Mouse (Mus musculus): ENCODE measurements around the gene Kctd19.

Kctd19 gene

DNA sequence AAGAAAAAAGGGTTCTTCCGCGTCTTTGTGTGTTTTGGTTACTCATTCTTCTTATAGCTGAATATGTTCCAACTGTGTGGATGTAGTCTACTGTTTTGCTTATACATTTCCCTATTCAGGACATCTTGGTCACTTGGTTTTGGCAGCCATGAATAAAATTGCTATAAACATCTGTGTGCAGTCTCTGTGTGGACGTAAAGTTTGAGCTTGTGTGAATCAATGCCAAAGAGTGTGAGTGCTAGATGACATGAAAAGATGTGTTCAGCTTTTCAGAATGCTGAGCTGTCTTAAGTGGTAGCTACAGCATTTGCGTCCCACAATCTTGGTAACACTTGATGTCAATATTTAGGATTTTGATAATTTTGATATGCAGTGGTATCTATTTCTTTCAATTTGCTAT lies 6.5 kb upstream of the Kctd19 start:
- DNase-seq, result no peak

DNA sequence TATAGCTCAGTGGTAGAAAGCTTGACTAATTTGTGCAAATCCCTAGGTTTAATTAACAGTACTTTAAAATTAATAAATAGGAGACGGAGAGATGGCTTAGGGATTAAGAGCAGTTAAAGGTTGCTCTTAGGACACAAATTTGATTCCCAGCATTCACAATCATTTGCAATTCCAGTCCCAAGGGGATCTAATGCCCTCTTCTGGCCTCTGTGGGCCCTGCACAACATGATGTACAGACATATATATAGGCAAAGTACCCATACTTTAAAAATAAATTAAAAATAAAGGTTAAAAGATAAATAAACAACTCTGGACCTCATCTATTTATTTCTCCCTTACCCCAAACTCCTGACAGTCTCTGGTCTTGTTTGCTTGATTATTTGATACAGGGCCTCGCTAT lies 5.7 kb upstream of the Kctd19 start:
- DNase-seq, result peak; percentile 32

DNA sequence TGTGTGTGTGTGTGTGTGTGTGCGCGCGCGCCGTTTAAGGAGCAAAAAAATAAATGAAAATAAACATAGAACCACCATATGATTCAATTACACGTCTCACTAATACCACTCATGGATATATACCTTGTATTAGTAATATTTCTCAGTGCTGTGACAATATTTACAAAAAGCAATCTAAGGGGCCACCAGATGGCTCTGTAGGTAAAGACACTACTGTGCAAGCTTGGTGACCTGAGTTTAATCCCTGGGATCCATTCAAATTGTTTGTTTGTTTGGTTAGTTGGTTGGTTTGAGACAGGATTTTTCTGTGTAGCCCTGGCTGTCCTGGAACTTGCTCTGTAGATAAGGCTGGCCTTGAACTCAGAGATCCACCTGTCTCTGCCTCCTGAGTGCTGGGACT lies 3.4 kb downstream of the Kctd19 start:
- no peak for DNase-seq

DNA sequence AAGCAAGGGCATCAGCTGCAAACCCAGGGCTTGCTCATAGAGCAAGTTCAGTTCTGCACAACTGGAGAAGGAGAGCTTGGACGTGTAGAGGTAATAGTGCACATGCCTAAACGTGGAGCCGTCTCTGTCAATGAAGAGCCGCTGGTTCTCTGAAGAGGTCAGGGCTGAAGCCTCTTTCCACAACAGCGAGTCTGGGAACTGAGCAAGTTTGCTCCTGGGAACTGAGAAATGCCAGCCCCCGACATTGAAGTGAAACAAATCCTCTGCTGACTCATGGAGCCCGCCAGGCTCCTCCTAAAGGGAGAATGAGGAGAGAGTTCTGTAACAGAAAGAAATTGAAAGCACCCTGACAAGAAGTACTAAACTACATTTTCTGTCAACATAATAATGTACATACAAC lies 5.0 kb downstream of the Kctd19 start:
- no peak for DNase-seq

DNA sequence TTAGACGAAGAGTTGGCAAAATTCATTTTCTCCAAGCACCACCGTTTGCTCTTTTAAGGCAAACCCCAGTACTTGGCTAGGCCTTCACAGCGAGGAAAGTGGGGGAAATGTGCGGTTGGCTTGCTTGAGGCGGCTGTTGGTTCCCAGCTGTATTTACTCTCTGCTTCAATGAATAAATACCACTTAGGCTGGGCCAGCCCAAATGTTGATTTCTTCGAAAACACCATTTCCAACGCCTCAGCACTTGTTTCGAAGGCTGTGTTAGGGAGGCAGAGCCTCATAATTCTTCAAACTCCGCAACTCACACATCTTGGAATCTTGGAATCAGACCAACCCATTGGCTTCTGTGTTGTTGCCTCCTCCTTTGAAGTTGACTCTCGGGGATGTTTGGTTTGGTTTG lies 6.9 kb downstream of the Kctd19 start:
- DNase-seq, result peak; percentile 51

DNA sequence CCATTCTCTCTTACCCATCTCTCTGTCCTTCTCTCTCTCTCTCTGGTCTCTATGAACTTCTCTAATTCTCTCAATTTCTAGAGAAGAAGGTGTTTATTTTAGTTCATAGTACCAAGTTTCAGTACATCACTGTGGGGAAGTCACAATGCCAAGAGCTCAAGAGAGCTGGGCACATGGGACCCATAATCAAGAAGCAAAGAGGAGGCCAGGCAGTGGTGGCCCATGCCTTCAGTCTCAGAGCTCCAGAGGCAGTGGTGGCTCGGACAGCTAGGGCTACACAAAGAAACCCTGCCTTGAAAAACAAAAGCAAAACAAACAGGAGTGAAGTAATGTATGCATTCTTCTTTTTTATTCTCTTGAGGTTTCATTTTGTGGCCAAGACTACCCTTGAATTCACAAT lies 8.8 kb downstream of the Kctd19 start:
- no peak for DNase-seq

DNA sequence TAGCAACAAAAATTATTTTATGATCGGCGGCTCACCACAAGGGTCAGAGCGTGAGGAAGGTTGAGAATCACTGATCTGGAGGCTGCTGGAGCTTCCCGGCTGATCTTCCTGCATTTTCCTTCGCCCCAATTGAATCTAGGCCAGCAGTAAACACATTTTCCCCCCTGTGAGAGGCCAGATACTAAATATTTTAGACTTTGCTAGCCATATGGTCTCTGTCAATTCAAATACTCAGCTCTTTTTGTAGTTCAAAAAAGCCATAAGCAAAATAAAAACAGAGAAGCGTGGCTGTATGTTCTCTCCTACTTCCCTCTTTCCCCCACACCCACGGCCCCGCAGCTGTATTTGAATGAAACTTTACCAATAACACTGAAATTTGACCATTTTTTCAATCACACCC lies 9.8 kb downstream of the Kctd19 start:
- DNase-seq, result no peak

DNA sequence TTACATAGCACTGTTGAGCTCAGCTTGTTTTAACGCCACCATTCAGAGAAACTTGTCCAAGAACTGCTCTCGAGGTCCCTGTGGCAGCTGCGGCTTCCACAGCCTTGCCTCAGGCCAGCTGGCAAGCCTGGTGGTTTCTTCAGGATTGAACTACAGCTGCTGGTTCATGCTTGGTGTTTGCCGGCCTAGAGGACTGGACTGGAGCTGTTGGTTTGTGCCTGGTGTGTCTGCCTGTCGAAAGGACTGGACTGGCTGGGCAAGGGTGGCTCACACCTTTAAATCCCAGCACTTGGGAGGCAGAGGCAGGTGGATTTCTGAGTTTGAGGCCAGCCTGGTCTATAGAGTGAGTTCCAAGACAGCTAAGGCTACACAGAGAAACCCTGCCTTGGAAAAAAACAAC lies 13.3 kb downstream of the Kctd19 start:
- no peak for DNase-seq

DNA sequence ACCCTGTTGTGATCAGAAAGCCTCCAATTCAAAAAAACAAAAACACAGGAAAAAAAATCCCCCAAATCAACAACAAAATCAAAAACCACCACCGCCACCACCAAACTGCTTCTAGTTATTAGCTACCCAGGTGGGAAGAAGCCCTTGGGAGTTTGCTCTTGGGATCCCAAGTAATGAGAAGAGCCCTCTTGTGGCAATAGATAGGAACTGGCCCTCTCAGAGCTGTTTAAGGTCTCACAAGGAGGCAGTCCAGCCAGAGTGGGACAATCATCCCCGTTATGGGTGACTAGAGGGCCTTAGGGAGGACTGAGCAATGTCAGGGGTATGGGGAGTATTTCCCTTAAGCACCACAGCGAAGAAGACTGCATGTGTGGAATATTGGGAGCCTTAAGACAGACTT lies 15.6 kb downstream of the Kctd19 start:
- peak; percentile 88 for DNase-seq

DNA sequence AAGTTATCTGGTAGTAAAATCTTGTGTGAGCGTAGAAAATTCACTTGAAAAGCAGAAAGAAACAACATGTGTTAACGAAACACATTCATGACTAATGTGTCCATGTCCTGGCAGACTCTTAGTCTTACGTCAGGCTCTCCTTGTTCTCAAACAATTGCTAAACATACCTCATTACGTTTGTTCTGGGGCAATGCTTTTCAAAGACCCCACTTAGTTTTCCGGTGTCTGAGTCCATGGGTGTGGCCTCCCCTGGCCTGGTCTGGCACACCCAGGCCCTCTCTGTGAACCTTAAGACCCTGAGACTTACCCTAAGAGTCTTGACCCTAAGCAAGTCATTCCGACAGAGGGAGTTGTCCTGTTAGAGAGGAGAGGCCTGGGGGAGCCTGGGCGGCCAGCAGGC lies 19.4 kb downstream of the Kctd19 start:
- peak; percentile 73 for DNase-seq

DNA sequence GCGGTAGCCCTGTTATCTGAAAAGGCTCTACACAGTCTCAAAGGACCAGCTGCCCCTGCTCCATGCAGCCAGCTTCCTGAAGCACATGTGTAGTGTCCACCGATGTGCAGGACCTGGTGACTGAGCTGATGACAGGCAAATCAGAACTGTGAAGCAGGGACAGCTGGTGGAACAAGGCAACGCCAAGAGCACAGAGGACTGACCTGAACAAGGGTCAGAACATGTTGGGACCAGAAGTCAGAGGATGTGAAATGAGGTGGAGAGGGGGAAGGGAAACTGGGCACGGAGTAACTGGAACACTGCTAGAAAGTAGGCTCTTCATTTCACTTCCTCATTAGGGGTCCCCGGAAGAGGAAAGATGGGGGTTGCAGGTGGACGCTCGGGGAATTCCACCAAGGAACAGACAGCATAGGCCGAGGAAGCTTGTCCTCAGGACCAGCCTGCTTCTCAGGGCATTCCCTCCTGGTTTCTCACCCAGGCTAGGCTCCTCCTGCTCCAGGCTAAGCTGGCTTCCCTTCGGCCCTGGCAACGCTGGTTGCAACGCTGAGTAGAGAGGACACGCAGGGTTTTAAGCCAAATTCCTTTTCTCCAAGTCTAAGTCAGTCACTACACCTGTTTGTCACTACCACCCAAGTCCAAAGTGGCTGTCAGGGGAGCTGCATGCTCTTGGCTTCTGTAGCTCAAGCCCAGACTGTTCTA lies 20.1 kb downstream of the Kctd19 start:
- peak; percentile 29 for DNase-seq

DNA sequence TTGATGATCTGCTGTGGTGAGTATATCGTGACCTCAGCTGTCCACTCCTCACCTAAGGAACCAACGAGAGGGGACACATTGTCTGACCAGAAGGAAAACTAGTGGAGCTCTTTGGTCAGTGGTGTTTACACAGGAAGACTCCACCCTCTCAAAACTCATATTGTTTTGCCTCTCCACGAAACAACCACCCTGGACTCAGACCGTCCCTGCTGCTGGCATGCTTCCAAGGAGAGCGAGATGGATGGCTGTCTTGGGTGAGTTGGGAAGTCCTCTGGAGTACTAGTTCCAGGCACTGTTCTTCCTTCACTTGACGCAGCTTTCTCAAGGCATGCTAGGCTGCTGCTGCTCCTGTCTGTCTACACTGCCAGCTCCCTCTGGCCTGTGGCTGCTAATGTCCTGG lies 24.2 kb downstream of the Kctd19 start:
- peak; percentile 65 for DNase-seq

DNA sequence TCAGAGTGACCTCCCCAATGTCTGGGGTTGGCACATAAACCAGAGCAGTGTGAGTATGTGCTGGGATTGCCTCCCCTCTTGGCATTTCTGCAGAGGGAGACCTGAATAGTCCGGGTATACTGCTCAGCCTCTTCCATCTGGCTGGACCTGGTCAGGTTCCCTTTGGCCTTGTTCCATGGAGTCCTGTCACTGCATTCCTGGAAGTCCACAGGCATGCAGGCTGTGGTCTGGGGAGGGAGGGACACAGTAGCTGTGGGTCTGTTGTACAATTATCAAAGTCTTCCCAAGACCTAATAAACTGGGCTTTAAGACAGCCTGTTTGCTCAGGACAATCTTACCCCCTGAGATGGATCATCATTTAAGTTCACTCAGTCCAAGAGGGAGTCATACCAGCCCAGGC lies 26.2 kb downstream of the Kctd19 start:
- peak; percentile 73 for DNase-seq

DNA sequence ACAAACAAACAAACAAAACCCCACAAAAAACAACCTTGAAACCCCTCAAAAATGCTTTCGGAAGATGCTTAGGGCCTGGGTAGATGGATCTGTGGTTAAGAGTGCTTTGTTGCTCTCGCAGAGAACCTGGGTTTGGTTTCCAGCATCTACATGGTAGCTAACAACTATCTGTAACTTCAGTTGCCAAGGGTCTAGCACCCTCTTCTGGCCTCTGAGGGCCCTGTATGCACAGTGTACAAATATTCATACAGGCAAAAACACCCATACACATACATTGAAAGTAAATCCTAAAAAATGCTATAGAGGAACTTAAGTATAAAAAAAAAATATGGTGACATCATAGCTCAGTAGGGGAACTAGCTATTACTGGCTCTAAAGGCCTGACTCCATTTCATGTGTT lies 29.2 kb downstream of the Kctd19 start:
- DNase-seq, result no peak

DNA sequence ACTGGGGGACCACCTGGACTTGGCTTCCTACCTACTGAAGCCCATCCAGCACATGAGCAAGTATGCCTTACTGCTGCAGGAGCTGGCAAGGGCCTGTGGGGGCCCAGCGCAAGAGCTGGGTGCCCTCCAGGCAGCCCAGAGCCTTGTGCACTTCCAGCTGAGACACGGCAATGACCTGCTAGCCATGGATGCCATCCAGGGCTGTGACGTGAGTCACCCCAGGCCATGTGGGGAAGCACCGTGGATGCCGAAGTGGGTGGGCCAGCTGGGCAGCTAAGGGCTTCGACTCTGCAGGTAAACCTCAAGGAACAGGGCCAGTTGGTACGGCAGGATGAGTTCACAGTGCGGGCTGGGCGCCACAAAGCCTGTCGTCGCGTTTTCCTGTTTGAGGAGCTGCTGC lies 33.0 kb downstream of the Kctd19 start:
- DNase-seq, result no peak

DNA sequence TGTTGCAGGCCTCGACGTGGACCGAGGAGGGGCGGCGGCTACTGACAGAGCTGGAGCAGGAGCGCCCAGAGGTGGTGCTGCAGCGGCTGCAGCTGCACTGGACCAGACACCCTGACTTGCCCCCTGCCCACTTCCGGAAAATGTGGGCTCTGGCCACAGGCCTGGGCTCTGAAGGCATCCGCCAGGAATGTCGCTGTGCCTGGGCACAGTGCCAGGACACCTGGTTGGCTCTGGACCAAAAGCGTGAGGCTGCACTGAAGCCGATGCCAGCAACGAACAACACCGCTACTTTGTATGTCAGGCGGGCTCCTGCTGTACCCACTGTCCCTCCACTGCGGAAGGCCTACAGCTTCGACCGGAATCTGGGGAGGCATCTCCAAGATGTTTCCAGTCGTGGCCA lies 34.6 kb downstream of the Kctd19 start:
- peak; percentile 76 for DNase-seq

DNA sequence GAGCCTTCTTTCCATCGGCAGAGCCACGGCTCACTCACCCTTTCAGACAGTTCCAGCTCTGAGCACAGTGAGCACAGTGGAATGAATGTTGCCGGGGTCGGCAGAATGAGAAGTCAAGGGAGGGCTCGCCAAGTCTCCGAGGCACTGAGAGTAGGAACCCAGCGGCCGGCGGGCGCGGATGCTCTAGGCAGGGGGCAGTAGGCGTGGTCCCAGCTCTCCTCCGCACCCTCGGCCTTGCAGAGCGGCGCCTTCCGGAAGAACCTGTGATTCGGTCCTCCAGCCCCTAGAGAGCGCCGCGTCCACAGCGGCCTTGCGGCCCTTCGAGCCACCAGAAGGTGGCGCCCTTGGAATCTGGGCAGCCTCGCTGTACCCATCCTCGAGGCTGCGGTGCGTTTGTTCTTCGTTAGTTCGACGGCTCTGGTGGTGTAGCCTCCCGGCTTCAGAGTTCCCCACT lies 38.8 kb downstream of the Kctd19 start:
- peak; percentile 31 for DNase-seq

DNA sequence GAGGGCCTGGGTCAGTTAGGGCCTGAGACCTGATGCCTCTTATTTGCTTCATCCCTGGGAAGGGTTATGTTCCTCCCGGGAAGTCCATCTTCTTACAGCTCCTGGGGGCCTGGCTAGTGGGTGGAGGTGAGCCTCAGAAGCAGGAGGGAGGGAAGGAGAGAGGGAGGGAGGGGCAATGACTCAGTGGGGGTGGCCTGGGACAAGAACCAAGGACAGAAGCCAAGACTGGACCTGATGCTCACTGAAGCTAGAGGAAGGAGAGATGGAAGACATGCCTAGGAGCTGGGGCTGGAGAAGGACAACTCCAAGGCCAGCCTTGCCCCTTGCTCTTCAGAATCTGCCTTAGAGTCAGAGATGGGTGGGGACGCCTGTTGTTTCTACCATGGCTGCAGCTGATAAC lies 40.3 kb downstream of the Kctd19 start, which contains the start of gene Plekhg4:
Gene Plekhg4 (plus strand): TSS at position 243 of the 400 bp plus-strand sequence.
- DNase-seq, result no peak

DNA sequence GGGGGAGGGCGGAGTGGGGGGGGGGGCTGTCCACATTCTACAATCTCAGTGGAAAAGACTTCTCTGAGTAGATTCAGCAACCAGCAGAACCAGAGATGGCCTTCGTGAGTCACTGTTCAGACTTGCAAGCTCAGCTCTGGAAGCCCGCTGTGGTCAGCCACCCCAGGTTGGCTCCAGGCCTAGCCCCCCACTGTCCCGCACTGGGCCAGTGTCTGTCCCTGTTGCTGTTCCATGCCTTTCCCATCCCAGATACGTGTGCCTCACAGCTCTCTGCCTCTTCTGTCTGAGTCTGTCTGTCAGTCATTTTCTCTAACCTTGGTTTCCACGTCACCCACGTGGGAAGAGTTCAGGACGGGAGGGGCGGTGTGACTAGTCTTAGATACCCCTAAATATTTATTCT lies 40.8 kb downstream of the Kctd19 start:
- no peak for DNase-seq

DNA sequence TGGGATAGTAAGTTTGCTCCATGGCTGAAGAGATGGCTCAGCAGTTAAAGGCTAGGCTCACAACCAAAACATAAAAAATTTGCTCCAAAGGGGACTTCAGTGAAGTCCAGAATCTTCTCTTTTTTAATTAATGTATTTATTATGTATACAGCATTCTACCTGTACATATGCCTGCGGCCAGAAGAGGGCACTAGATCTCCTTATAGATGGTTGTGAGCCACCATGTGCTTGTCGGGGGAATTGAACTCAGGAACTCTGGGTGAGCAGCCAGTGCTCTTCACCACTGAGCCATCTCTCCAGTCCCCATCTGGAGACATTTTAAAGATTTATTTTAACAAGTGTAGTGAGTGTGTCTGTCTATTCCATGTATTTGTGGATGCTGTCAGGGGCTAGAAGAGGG lies 46.2 kb downstream of the Kctd19 start:
- peak; percentile 63 for DNase-seq

DNA sequence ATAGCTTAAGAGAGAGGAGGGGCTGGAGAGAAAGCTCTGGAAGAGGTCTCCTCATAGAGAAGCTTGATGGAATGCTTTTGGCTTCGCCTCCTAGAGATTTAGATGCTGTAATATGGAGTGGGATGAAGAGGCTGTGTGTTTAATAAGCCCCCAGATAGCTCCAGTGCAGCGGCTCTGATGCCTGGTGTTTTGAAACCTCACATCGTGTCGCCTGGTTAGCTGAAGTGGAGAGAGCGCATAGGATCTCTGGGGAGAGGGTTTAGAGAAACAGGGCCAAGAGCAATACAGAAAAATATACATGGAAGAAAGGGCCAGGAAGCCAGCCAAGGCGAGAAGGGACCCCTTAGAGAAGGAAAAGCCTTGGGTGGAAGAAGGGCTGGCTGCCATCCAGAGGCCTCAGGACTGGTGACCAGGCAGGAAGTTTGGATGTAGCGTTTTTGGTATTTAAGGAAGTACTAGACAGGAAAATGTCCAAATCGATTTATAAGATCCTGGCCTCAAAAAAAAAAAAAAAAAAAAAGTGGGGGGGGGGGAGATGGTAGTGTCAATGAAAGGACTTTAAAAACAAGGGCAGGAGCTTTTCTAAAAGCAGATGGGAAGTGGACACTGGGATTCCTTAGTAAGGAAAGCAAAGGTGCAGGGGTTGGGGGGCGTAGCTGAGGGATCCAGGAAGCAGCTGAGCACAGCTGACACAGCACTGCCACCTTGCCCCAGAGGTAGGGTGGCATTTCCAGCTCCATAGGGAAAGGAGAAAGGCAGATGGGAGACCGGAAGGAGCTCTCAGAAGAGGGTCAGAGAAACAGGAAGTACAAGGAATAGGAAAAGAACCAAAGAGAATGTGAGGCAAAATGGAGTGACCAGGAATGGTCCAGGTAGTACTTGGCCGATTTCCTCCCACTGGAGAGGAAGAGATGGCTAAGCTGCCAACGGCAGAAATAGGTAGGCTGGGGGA lies 51.3 kb downstream of the Kctd19 start:
- peak; percentile 26 for DNase-seq

DNA sequence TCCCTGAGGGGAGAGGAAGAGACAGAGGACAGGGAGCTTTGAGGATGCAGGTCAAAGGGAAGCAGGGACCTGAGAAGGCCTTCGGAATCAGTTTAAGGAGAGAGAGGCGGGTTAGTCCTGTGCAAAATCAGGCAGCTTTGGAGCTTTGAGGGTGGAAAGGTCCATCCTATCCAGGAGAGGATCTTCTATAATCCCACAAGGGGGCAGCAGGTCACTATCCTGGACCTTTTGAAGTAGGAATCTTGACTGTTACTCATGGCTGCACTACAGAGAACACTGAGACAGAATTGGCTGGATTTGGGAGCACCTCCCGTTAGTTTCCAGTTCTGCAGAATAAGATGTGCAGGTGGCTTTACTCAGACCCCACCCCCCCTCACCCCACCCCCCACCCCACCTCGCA lies 53.7 kb downstream of the Kctd19 start:
- DNase-seq, result peak; percentile 43

DNA sequence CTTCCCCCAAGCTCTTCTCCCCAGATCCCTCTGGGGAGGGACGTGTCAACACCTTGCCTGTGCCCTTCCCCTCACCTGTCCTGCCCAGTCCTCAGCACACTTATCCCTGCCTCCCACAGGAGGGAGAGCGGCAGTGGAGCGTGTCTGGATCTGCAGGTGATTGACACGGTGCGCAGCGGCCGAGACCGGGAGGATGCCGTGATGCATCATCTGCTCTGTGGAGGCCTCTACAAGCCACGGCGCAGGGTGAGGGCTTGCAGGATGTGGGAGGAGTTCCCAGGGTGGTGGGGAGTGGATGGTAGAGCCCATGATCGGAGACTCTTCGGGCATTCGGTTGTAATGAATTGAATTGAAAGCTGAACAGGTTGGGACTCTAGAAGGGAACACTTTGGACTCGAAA lies 54.1 kb downstream of the Kctd19 start:
- no peak for DNase-seq

DNA sequence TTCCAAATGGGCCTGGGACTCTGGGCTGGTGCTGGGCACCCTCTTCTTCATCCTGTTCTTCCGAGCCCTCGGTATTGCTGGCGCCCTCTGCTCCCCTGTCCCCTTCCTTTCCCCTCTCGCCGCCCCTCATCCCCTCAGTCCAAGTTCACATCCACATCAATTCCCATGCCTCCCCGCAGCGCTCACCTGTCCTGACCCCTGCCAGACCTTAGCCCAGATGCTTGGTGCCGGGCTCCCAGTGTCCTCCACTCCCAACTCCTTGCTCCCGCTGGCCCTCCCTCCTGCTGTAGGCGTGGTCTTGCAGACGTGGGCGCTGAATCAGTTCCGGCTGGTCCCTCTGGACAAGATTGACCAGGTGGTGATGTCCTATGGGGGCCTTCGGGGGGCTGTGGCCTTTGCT lies 56.6 kb downstream of the Kctd19 start:
- no peak for DNase-seq

Data from lung, postnatal 36 days (tissue).